Comparison of ENCODE assay signal across 8 mouse cellular contexts in the genomic region with DNA sequence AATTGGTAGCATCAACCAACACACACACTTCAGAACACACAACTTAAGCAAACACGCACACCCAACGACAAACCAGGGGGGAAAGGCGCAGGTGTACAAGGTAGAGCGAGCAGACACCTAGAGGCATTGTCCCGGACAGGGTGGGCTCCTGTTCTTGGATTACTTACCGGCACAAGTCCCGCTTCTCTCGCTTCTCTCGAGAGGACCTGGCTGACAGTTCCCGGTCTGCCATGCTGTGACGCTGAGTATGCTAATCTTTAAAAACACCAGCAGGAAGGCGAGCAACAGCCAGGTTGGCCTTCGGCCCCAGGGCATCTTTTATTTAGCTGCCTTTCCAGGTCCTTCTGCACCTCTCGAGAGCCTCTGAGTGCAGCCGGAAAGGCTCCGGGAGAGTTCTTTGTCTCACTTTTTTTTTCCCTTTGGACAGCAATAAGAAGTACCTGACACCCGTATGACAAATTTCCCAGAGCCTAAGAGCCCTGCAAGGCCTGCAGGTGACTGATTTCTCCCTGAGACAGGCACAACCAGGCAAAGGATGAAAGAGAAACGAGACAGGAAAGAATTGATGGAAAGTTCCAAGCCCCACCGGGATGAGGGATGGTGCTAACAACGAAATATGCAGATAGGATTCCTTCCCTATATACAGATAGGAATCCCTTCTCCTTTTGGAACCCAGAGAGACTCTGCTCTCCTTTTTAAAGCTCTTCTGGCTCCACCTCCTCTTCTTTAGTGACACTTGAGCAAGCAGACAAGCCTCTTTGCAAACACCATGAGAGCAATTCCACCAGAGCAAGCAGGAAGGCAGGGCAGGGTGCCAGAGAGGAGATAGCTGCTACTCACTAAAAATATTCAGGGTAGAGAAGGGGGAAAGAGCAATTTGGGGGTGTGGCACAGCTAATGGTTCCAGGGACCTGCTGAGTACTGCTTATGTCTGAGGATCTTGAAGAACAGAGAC. TPM values are rescaled to one million over a fixed set of nuclear protein-coding genes. Genes with fewer than 3 reads are reported as not detected.
DNase-seq lines count a peak whose midpoint lies in the region; ATAC-seq and TF ChIP-seq lines count a peak whose summit lies in the region.

A gene (minus strand): TSS at position 667 of the 955 bp plus-strand sequence.

- no peaks in the 10 kb centered on the region for H3K27me3 ChIP-seq in hindbrain, postnatal 0 days (ENCODE audit: insufficient read depth, low read length)
- H3K27me3 ChIP-seq in liver, embryonic 12.5 days (replicated peaks), result peaks cover 27% of the 10 kb centered on the region
- H3K27me3 ChIP-seq in neural tube, embryonic 13.5 days, result peaks cover 11% of the 10 kb centered on the region; the same call in 1 of the 2 replicates

- H3K27ac ChIP-seq in hindbrain, postnatal 0 days, result no peak within 1 kb of the TSS
- no peak within 1 kb of the TSS for H3K27ac ChIP-seq in liver, embryonic 12.5 days
- H3K27ac ChIP-seq in neural tube, embryonic 13.5 days (replicated peaks), result no peak within 1 kb of the TSS

- H3K9me3 ChIP-seq in hindbrain, postnatal 0 days (ENCODE audit: low read length), result no peaks in the 10 kb centered on the region
- H3K9me3 ChIP-seq in liver, embryonic 12.5 days (replicated peaks), result no peaks in the 10 kb centered on the region
- peaks cover 11% of the 10 kb centered on the region; the same call in 1 of the 2 replicates for H3K9me3 ChIP-seq in neural tube, embryonic 13.5 days

- intact Hi-C loops in gastrocnemius, postnatal 36 days (cut with DNase I), result no loop called here

- H3K4me3 ChIP-seq in hindbrain, postnatal 0 days (ENCODE audit: low read length), result peak within 1 kb of the TSS; percentile 34
- peak within 1 kb of the TSS; percentile 19; the same call in 1 of the 2 replicates for H3K4me3 ChIP-seq in liver, embryonic 12.5 days
- H3K4me3 ChIP-seq in neural tube, embryonic 13.5 days, result peak within 1 kb of the TSS; percentile 22

- DNase-seq in right cerebral cortex, adult 18-20 months, result peak; percentile 5
- no peak for DNase-seq in right cerebral cortex, postnatal 36 days (ENCODE audit: low spot score in 2 of 2)
- no peak for DNase-seq in gastrocnemius, postnatal 36 days
- peak; percentile 18 for DNase-seq in hindbrain, postnatal 0 days (ENCODE audit: low spot score)
- no peak for DNase-seq in ovary, postnatal 10 days (ENCODE audit: low spot score)
- no peak for DNase-seq in left cerebral cortex, adult 18-20 months (ENCODE audit: low spot score in 2 of 2)

- TF ChIP-seq CTCF in hindbrain, postnatal 0 days (IDR thresholded peaks at IDR 0.05; ENCODE audit: low read depth), result no peak

- ATAC-seq in hindbrain, postnatal 0 days, result peak; percentile 49; the same call in 1 of the 2 replicates
- no peak for ATAC-seq in liver, embryonic 12.5 days
- no peak for ATAC-seq in neural tube, embryonic 13.5 days (ENCODE audit: low read depth)

- WGBS in hindbrain, postnatal 0 days, result 10% methylated on average over 20 of the region's 20 CpGs
- 14% methylated on average over 20 of the region's 20 CpGs for WGBS in liver, embryonic 12.5 days (ENCODE audit: insufficient replicate concordance)
- 12% methylated on average over 20 of the region's 20 CpGs for WGBS in neural tube, embryonic 13.5 days

- no peaks in the 10 kb centered on the region for H3K36me3 ChIP-seq in hindbrain, postnatal 0 days (ENCODE audit: insufficient read depth, low read length)
- no peaks in the 10 kb centered on the region for H3K36me3 ChIP-seq in liver, embryonic 12.5 days
- H3K36me3 ChIP-seq in neural tube, embryonic 13.5 days, result no peaks in the 10 kb centered on the region

- peaks cover 6% of the 10 kb centered on the region; the same call in 1 of the 2 replicates for H3K4me1 ChIP-seq in hindbrain, postnatal 0 days (ENCODE audit: insufficient read depth, low read length)
- no peaks in the 10 kb centered on the region for H3K4me1 ChIP-seq in liver, embryonic 12.5 days
- H3K4me1 ChIP-seq in neural tube, embryonic 13.5 days (replicated peaks), result peaks cover 14% of the 10 kb centered on the region

- H3K9ac ChIP-seq in hindbrain, postnatal 0 days (replicated peaks; ENCODE audit: low read length), result no peak within 1 kb of the TSS; the same call in 1 of the 2 replicates
- no peak within 1 kb of the TSS for H3K9ac ChIP-seq in liver, embryonic 12.5 days
- peak within 1 kb of the TSS; percentile 31 for H3K9ac ChIP-seq in neural tube, embryonic 13.5 days

- peak within 1 kb of the TSS; percentile 64 for H3K4me2 ChIP-seq in hindbrain, postnatal 0 days (ENCODE audit: low read depth, low read length)
- H3K4me2 ChIP-seq in liver, embryonic 12.5 days, result peak within 1 kb of the TSS; percentile 48
- H3K4me2 ChIP-seq in neural tube, embryonic 13.5 days, result peak within 1 kb of the TSS; percentile 51

RNA-seq across cellular contexts. Expression of the gene that starts here (rescaled TPM):
- 10 to 100 TPM; 19.2 to 24.8 TPM for total RNA-seq in gastrocnemius, postnatal 36 days (2021)
- 1.2 and 1.3 TPM in 2 replicates for total RNA-seq in hindbrain, postnatal 0 days (2014; rRNA removed)
- 1.2 and 1.9 TPM in 2 replicates for polyA plus RNA-seq in hindbrain, postnatal 0 days (2015; fragmentation: Nextera tagmentation; extraction: Ambion mirVana)
- 0.71 and 0.95 TPM in 2 replicates for polyA plus RNA-seq in liver, embryonic 12.5 days (2016; fragmentation: Nextera tagmentation; extraction: Ambion mirVana)
- 1.8 and 3.2 TPM in 2 replicates for polyA plus RNA-seq in neural tube, embryonic 13.5 days (2015; fragmentation: Nextera tagmentation; extraction: Ambion mirVana)
- 1 to 10 TPM in 1 of 2 experiments, under 1 TPM in 1; 0.82 to 1.3 TPM for total RNA-seq in left cerebral cortex, adult 18-20 months (2021)

Comparison
In these comparisons a context has a peak if more than half of its experiments do, and no peak if none do; other contexts are left out.
1. DNase-seq: peak in right cerebral cortex, adult 18-20 months (single experiment) and hindbrain, postnatal 0 days (single experiment); none in right cerebral cortex, postnatal 36 days (0 of 2), gastrocnemius, postnatal 36 days (0 of 2), ovary, postnatal 10 days (single experiment) and left cerebral cortex, adult 18-20 months (0 of 2).
2. Peak in every context shown above with its lines, with median percentiles within 50 percentile points of each other: H3K4me2 ChIP-seq and H3K4me3 ChIP-seq.